Mouse (Mus musculus) bone marrow, adult 2 months (tissue): ENCODE data around the gene Tmem88b.

Experiments
- CTCF ChIP-seq: fragments of 200-500 bp; IDR thresholded peaks from 2 replicates; pipeline ENCODE4 v1.5.1; 2011; ENCODE audit warnings: low read length, control low read depth; ENCODE audit not compliant: control insufficient read depth, insufficient read depth
- POLR2A ChIP-seq: fragments of 200-500 bp; IDR thresholded peaks from 2 replicates; pipeline ENCODE4 v1.6.1; 2011; ENCODE audit warnings: low read depth, mild to moderate bottlenecking, control low read depth, low read length, borderline replicate concordance; ENCODE audit not compliant: control insufficient read depth

DNA sequence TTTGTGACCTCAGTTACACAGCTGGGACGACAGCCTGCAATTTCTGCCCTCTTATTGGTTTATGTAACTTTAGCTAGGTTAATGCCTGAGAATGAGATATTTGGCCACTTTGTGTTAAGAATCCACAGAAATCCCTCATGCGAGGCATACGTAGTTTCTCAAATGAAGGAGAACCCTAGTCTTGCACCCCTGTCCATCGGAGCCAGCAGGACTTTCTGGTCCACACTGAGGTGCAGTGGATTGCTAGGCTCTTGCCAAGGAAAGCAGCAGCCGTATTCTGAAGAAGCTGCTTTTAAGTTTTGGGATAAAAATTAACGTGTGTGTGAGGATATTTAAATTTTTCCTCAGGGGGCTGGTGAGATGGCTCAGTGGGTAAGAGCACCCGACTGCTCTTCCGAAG lies 44.9 kb upstream of the Tmem88b start:
- TF ChIP-seq CTCF (no peak), POLR2A (no peak)
